Mouse (Mus musculus): ENCODE results near the gene 1700025G04Rik. TPM values are rescaled to one million over a fixed set of nuclear protein-coding genes. Genes with fewer than 3 reads are reported as not detected.

Gene 1700025G04Rik
- polyA plus RNA-seq, 1 experiment from 2014 or later, result 17.3 TPM

DNA sequence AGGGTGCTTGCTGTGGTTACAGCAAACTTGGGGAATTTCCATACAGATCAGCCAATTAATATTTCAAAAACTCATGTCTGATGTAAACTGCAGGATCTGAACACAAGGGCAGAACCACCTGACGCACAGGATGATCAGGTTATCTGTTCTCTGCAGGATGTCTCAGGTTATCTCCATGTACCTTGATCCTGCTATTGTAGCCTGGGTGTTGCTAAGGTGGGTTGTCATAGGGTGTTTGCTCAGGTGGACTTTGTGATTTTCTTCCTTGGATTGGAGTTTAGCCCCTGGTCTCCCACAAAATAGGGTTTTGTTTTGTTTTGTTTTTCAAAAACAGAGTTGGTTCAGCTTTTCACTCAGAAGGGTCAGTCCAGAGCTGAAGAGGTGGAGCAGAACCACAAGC lies 104.9 kb downstream of the 1700025G04Rik start:
- ATAC-seq (ENCODE audit: insufficient read depth, low FRiP score), result no peak
- no peak overlapping the region for H3K4me3 ChIP-seq (replicated peaks; ENCODE audit: low read length)
- no peak overlapping the region for H3K4me2 ChIP-seq (ENCODE audit: low read depth, low read length)
- H3K27ac ChIP-seq (ENCODE audit: low read length), result no peak overlapping the region
- no peak overlapping the region for H3K9ac ChIP-seq (ENCODE audit: low read length)
- 92% methylated on average over 1 of the region's 1 CpGs for WGBS
- H3K4me1 ChIP-seq (ENCODE audit: control insufficient read depth, insufficient read depth, low read length), result peaks cover 3% of the 10 kb centered on the region
- no peaks in the 10 kb centered on the region for H3K27me3 ChIP-seq (ENCODE audit: control insufficient read depth, insufficient read depth, low read length)
- no peaks in the 10 kb centered on the region for H3K9me3 ChIP-seq (replicated peaks; ENCODE audit: control insufficient read depth, low read length)
- H3K36me3 ChIP-seq (ENCODE audit: control insufficient read depth, insufficient read depth, low read length), result no peaks in the 10 kb centered on the region

DNA sequence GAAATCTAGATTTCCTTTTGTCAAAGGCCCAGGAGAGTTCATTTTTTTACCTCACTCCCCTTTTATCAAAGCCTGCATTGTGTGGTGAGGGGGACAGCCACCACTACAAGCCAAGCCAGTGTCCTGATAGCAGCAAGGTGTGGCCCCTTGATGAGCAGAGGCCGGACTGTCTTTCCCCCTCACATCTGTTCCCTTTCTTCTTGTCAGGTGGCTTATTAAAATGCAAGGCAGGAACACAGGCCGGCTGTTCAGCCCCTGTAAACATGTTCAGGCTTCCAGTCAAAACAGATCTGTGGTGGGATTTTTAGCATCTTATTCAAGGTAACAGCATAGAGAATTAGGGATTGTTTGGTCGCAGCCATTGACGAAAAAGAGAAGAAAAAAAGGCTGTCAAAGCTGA lies 105.9 kb downstream of the 1700025G04Rik start:
- Histone ChIP-seq H3K9ac (ENCODE audit: low read length) (no peak overlapping the region), H3K4me3 (replicated peaks; ENCODE audit: low read length) (no peak overlapping the region), H3K27me3 (ENCODE audit: control insufficient read depth, insufficient read depth, low read length) (no peaks in the 10 kb centered on the region), H3K4me2 (ENCODE audit: low read depth, low read length) (no peak overlapping the region), H3K27ac (ENCODE audit: low read length) (no peak overlapping the region), H3K4me1 (ENCODE audit: control insufficient read depth, insufficient read depth, low read length) (peaks cover 3% of the 10 kb centered on the region), H3K9me3 (replicated peaks; ENCODE audit: control insufficient read depth, low read length) (no peaks in the 10 kb centered on the region), H3K36me3 (ENCODE audit: control insufficient read depth, insufficient read depth, low read length) (no peaks in the 10 kb centered on the region)
- no peak for ATAC-seq (ENCODE audit: insufficient read depth, low FRiP score)
- 55% methylated on average over 4 of the region's 4 CpGs for WGBS

DNA sequence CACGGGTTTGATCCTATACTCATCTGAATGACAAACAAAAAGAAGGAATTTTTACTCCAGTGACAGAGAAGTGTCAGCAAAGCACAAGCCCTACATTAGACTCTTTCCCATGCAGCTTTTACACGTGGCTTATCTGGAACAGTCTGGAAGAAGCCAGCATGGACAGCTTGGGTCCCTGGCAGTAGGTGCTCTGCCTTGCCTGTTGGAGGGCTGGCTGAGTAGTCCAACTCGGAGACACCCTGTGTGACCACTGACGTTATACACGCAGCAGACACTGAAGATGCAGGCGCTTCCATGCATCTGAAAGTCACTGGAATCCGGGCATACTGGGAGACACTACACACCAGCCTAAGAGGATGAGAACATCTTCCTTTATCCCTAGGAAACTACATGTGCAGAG lies 109.4 kb downstream of the 1700025G04Rik start:
- Histone ChIP-seq H3K9me3 (replicated peaks; ENCODE audit: control insufficient read depth, low read length) (no peaks in the 10 kb centered on the region), H3K27ac (ENCODE audit: low read length) (no peak overlapping the region), H3K9ac (ENCODE audit: low read length) (no peak overlapping the region), H3K27me3 (ENCODE audit: control insufficient read depth, insufficient read depth, low read length) (no peaks in the 10 kb centered on the region), H3K4me2 (ENCODE audit: low read depth, low read length) (no peak overlapping the region), H3K4me1 (ENCODE audit: control insufficient read depth, insufficient read depth, low read length) (no peaks in the 10 kb centered on the region), H3K36me3 (ENCODE audit: control insufficient read depth, insufficient read depth, low read length) (no peaks in the 10 kb centered on the region), H3K4me3 (replicated peaks; ENCODE audit: low read length) (no peak overlapping the region)
- ATAC-seq (ENCODE audit: insufficient read depth, low FRiP score), result no peak
- 71% methylated on average over 7 of the region's 7 CpGs for WGBS

DNA sequence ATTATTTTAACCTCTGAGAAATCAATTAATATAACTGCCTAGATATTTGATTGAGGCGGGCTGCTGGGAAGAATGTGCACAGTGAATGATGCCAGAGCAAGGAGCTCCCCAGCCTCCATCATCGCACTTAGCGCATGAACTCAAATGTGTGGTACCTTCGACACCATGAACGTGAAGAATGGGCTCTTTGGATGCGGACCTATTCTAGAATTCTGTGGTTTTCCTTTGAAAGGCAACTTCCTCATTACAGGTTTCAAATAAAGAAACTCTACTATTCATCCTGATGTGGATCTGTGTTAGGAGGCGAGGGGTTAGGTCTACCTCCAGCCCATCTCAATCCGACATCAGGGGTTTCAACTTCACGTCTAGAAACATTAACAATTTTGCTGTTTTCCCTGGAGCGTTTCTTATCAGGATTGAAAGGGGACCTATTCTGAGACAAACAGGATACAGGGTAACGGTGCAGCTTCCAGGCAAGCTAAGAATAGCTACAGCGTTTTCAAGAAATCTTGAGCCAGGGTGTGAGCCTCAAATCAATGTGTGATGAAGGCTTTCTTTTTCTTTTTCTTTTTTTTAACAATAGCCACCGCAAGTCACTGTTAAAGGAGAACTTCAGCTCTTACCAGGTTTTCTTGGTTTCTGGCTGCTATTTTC lies 110.0 kb downstream of the 1700025G04Rik start:
- Histone ChIP-seq H3K36me3 (ENCODE audit: control insufficient read depth, insufficient read depth, low read length) (no peaks in the 10 kb centered on the region), H3K27me3 (ENCODE audit: control insufficient read depth, insufficient read depth, low read length) (no peaks in the 10 kb centered on the region), H3K27ac (ENCODE audit: low read length) (no peak overlapping the region), H3K9me3 (replicated peaks; ENCODE audit: control insufficient read depth, low read length) (no peaks in the 10 kb centered on the region), H3K4me3 (replicated peaks; ENCODE audit: low read length) (no peak overlapping the region), H3K4me2 (ENCODE audit: low read depth, low read length) (no peak overlapping the region), H3K4me1 (ENCODE audit: control insufficient read depth, insufficient read depth, low read length) (no peaks in the 10 kb centered on the region), H3K9ac (ENCODE audit: low read length) (no peak overlapping the region)
- 75% methylated on average over 13 of the region's 13 CpGs for WGBS
- no peak for ATAC-seq (ENCODE audit: insufficient read depth, low FRiP score)

DNA sequence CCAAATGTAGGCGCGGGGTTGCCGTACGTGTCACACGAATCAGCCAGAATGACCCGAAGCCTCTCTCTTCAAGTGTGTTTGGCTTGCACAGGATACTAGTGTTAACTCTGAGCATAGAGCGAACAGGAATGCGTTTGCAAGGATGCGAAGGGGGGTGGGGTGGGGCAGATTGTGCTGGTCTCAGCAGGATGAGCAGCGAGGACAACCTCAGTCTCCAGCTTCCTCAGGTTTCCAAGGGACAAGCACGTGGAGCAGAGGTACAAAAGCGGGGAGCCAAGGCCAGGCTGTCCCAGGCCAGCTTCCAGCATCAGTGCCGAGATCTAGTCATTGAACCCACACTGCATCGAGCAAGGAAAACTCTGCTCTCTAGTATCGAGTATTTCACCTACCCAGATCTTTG lies 111.2 kb downstream of the 1700025G04Rik start:
- Histone ChIP-seq H3K9ac (ENCODE audit: low read length) (no peak overlapping the region), H3K4me2 (ENCODE audit: low read depth, low read length) (no peak overlapping the region), H3K27me3 (ENCODE audit: control insufficient read depth, insufficient read depth, low read length) (no peaks in the 10 kb centered on the region), H3K4me1 (ENCODE audit: control insufficient read depth, insufficient read depth, low read length) (no peaks in the 10 kb centered on the region), H3K9me3 (replicated peaks; ENCODE audit: control insufficient read depth, low read length) (no peaks in the 10 kb centered on the region), H3K27ac (ENCODE audit: low read length) (no peak overlapping the region), H3K36me3 (ENCODE audit: control insufficient read depth, insufficient read depth, low read length) (no peaks in the 10 kb centered on the region), H3K4me3 (replicated peaks; ENCODE audit: low read length) (no peak overlapping the region)
- no peak for ATAC-seq (ENCODE audit: insufficient read depth, low FRiP score)
- WGBS, result 84% methylated on average over 15 of the region's 15 CpGs

DNA sequence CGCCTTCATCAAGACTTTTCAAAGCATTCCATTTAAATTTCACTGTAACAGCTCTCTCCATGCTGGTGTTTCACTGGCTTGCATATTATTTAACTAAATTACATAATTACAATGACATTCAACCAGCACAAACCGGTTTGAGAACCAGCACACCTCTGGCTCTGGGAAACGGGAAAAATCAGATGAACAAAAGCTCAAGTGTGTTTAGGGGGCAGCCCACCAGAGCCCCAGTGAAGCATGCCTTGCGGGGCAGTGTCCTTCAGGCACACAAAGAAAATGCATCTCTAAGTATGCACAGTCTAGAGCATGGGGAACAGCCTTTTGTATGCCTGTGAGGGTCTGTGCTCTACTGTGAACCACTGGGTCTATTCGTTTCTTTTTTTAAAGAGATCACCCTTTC lies 112.3 kb downstream of the 1700025G04Rik start:
- Histone ChIP-seq H3K4me3 (replicated peaks; ENCODE audit: low read length) (no peak overlapping the region), H3K4me1 (ENCODE audit: control insufficient read depth, insufficient read depth, low read length) (no peaks in the 10 kb centered on the region), H3K27me3 (ENCODE audit: control insufficient read depth, insufficient read depth, low read length) (no peaks in the 10 kb centered on the region), H3K9ac (ENCODE audit: low read length) (no peak overlapping the region), H3K9me3 (replicated peaks; ENCODE audit: control insufficient read depth, low read length) (no peaks in the 10 kb centered on the region), H3K27ac (ENCODE audit: low read length) (no peak overlapping the region), H3K36me3 (ENCODE audit: control insufficient read depth, insufficient read depth, low read length) (no peaks in the 10 kb centered on the region), H3K4me2 (ENCODE audit: low read depth, low read length) (no peak overlapping the region)
- WGBS, result 67% methylated on average over 5 of the region's 5 CpGs
- no peak for ATAC-seq (ENCODE audit: insufficient read depth, low FRiP score)

DNA sequence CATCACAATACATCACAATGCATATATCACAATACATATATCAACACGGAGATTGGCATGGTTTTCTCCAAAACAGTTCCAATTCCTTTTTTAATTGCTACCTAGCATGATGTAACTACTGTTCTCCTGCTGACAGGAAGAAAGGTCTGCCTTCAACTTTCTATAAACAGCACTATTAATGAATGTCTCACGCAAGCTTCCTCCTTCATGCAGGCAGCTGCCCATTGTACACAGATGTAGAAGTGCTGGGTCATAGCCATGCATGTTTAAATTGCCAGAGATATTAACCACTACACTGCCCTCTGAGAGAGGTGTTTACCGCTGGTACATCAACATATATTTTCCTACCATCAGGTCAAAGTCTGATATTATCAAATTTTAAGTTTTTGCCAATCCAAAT lies 113.1 kb downstream of the 1700025G04Rik start:
- Histone ChIP-seq H3K27ac (ENCODE audit: low read length) (no peak overlapping the region), H3K4me2 (ENCODE audit: low read depth, low read length) (no peak overlapping the region)
- ATAC-seq (ENCODE audit: insufficient read depth, low FRiP score), result no peak

DNA sequence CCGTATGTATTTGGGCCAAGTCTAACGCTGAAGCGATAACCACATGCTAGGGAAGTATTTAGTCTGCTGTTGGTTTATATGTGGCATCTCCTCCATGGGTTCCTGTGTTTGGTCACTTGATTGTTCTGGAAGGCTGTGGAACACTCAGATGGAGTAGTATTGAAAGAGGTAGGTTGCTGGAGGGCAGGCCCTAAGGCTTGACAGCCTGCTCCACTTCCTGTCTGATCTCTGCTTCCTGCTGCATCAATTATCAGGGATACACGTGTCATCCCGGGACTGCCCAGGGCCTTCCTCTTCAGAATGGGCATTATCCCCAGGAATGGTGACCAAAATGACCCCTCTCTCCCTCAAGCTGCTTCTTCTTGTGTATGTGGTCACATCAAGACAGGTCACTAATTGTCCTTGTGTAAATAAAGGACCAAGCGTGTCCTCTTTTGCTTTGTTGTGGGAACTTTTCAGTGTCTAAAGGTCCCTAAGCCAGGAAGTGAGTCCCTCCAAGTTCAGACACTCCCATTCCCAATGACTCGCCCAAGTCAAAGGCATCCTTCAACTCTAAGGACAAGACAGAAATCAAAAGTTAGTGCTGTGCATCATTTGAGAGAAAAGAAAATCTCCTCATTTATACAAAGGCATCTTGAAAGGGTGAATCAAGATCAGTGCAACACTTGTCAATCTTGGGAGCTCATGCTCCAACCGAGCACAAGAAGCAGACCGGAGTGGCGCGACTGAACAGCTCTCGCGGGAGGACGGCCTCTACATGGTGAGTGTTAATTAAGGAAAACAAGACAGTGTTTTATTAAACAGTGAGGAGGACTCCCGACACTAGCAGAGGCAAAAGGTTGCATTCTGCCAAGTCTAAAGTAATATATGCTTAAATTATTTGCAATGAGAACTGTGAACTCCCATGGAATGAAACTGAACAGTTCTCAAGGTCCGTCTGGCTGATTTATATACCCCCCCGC lies 114.2 kb downstream of the 1700025G04Rik start:
- 79% methylated on average over 17 of the region's 17 CpGs for WGBS
- Histone ChIP-seq H3K9ac (ENCODE audit: low read length) (no peak overlapping the region), H3K36me3 (ENCODE audit: control insufficient read depth, insufficient read depth, low read length) (no peaks in the 10 kb centered on the region), H3K4me2 (ENCODE audit: low read depth, low read length) (no peak overlapping the region), H3K27ac (ENCODE audit: low read length) (no peak overlapping the region), H3K9me3 (replicated peaks; ENCODE audit: control insufficient read depth, low read length) (no peaks in the 10 kb centered on the region), H3K4me1 (ENCODE audit: control insufficient read depth, insufficient read depth, low read length) (no peaks in the 10 kb centered on the region), H3K27me3 (ENCODE audit: control insufficient read depth, insufficient read depth, low read length) (no peaks in the 10 kb centered on the region), H3K4me3 (replicated peaks; ENCODE audit: low read length) (no peak overlapping the region)
- ATAC-seq (ENCODE audit: insufficient read depth, low FRiP score), result no peak

More for the DNA sequence above, 113.1 kb downstream of the 1700025G04Rik start:
- H3K9ac ChIP-seq (ENCODE audit: low read length), result no peak overlapping the region
- 63% methylated on average over 3 of the region's 3 CpGs for WGBS
- no peaks in the 10 kb centered on the region for H3K4me1 ChIP-seq (ENCODE audit: control insufficient read depth, insufficient read depth, low read length)
- no peaks in the 10 kb centered on the region for H3K27me3 ChIP-seq (ENCODE audit: control insufficient read depth, insufficient read depth, low read length)
- no peak overlapping the region for H3K4me3 ChIP-seq (replicated peaks; ENCODE audit: low read length)
- H3K36me3 ChIP-seq (ENCODE audit: control insufficient read depth, insufficient read depth, low read length), result no peaks in the 10 kb centered on the region
- no peaks in the 10 kb centered on the region for H3K9me3 ChIP-seq (replicated peaks; ENCODE audit: control insufficient read depth, low read length)

DNA sequence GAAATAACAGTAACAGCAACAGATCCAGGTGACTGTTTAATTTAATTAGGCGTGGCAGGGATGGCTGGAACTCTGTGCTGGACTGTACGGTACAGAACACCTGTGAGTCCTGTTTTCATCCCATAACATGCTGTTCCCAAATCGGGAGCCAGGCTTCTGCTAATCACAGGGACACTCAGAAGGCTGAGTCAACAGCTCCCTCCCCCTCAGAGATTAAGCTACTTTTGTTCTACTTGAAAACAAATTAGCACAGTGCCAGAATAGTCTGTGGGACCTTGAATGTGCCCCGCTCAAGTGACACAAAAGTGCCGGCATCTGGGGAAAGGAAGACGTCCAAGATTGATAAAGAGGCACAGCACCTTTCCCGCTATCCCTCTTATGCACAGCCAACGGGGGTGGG lies 115.0 kb downstream of the 1700025G04Rik start:
- no peaks in the 10 kb centered on the region for H3K36me3 ChIP-seq (ENCODE audit: control insufficient read depth, insufficient read depth, low read length)
- H3K4me2 ChIP-seq (ENCODE audit: low read depth, low read length), result no peak overlapping the region
- no peak overlapping the region for H3K9ac ChIP-seq (ENCODE audit: low read length)
- H3K27me3 ChIP-seq (ENCODE audit: control insufficient read depth, insufficient read depth, low read length), result no peaks in the 10 kb centered on the region
- no peaks in the 10 kb centered on the region for H3K9me3 ChIP-seq (replicated peaks; ENCODE audit: control insufficient read depth, low read length)
- ATAC-seq (ENCODE audit: insufficient read depth, low FRiP score), result peak; percentile 33; the same call in 1 of the 2 replicates
- no peak overlapping the region for H3K4me3 ChIP-seq (replicated peaks; ENCODE audit: low read length)
- WGBS, result 60% methylated on average over 8 of the region's 8 CpGs
- no peaks in the 10 kb centered on the region for H3K4me1 ChIP-seq (ENCODE audit: control insufficient read depth, insufficient read depth, low read length)
- no peak overlapping the region for H3K27ac ChIP-seq (ENCODE audit: low read length)

Data from stomach, embryonic 16.5 days (tissue).